Mouse (Mus musculus) forebrain, embryonic 11.5 days (tissue): Measurements from ENCODE around the gene Fbxo46. TPM values are rescaled to one million over a fixed set of nuclear protein-coding genes. Genes with fewer than 3 reads are reported as not detected.

Source experiments
- ATAC-seq: fragments of 200-750 bp; cut with Nextera tagmentation; replicated peaks from 2 replicates; pipeline ENCODE4 v1.8.0; 2017; ENCODE audit warnings: moderate TSS enrichment; ENCODE audit not compliant: low FRiP score
- DNase-seq: peaks from one replicate; pipeline ENCODE4 v3.0.0-alpha.2; 2017; ENCODE audit warnings: low spot score
- H3K27ac ChIP-seq: fragments of 300-500 bp; sonication (generic); 2 replicates; pipeline ENCODE4 v1.5.1; 2014; ENCODE audit warnings: low read depth, low read length
- H3K27me3 ChIP-seq: fragments of 300-500 bp; sonication (generic); 2 replicates; pipeline ENCODE4 v1.6.1; 2014; ENCODE audit warnings: mild to moderate bottlenecking, low read length, mixed read lengths; ENCODE audit not compliant: control insufficient read depth, insufficient read depth
- H3K36me3 ChIP-seq: fragments of 300-500 bp; sonication (generic); 2 replicates; pipeline ENCODE4 v1.6.1; 2014; ENCODE audit warnings: mild to moderate bottlenecking, low read length, moderate library complexity, mixed read lengths; ENCODE audit not compliant: control insufficient read depth, insufficient read depth
- H3K4me1 ChIP-seq: fragments of 300-500 bp; sonication (generic); replicated peaks from 2 replicates; pipeline ENCODE4 v1.6.1; 2014; ENCODE audit warnings: low read length, mixed read lengths; ENCODE audit not compliant: control insufficient read depth, insufficient read depth
- H3K4me2 ChIP-seq: fragments of 300-500 bp; sonication (generic); 2 replicates; pipeline ENCODE4 v1.6.1; 2014; ENCODE audit warnings: low read depth, mild to moderate bottlenecking, low read length, moderate library complexity, mixed read lengths; ENCODE audit not compliant: severe bottlenecking
- H3K4me3 ChIP-seq: fragments of 300-500 bp; sonication (generic); 2 replicates; pipeline ENCODE4 v1.5.1; 2014; ENCODE audit warnings: low read depth, low read length
- H3K9ac ChIP-seq: fragments of 300-500 bp; sonication (generic); 2 replicates; pipeline ENCODE4 v1.6.1; 2014; ENCODE audit warnings: low read length
- H3K9me3 ChIP-seq: fragments of 300-500 bp; sonication (generic); 2 replicates; pipeline ENCODE4 v1.6.1; 2016; ENCODE audit warnings: low read length, mixed read lengths; ENCODE audit not compliant: control insufficient read depth
- WGBS: fragments of 180-500 bp; shearing (Covaris S2); extraction: QIAGEN DNeasy Blood & Tissue Kit; methylation state at CpG from one replicate; pipeline ENCODE4 v1.1.7; 2014; 5-methylcytosine and 5-hydroxymethylcytosine counted together
- microRNA counts: library from miRNA; unstranded; fragments of <30 nt; microRNA quantifications from one replicate; lab custom pipeline; 2015
- microRNA-seq: library from miRNA; unstranded; fragments of <30 nt; microRNA quantifications from one replicate; pipeline ENCODE4, GENCODE M21; 2016; ENCODE audit not compliant: insufficient number of aligned reads
- polyA plus RNA-seq: library from polyadenylated mRNA; unstranded; fragments of >200 nt; fragmentation: Nextera tagmentation; extraction: Ambion mirVana; gene quantifications from 2 replicates; pipeline ENCODE4 v1.2.1, GENCODE M21; 2014

Fbxo46 gene
- polyA plus RNA-seq, 1 experiment from 2014 or later = 13.9 TPM

GRCm38 (mm10) chr7:19179173-19179572 is 59.5 kb downstream of the Fbxo46 start:
- WGBS = under 1% methylated on average over 31 of the region's 32 CpGs
- Histone ChIP-seq H3K27me3 (peaks cover 48% of the 10 kb centered on the region), H3K36me3 (no peaks in the 10 kb centered on the region), H3K4me1 (peaks cover 8% of the 10 kb centered on the region), H3K4me3 (peak overlapping the region; percentile 19), H3K27ac (no peak overlapping the region), H3K9ac (peak overlapping the region; percentile 9; the same call in 1 of the 2 replicates), H3K9me3 (no peaks in the 10 kb centered on the region), H3K4me2 (peak overlapping the region; percentile 50)
- ATAC-seq (0 out of 2 replicates have a peak, but pooled peaks have one; percentile 8), DNase-seq (peak; percentile 88)

- WGBS = 35% methylated on average over 6 of the region's 6 CpGs
- no peak for DNase-seq
- Histone ChIP-seq H3K4me3 (no peak overlapping the region), H3K9me3 (no peaks in the 10 kb centered on the region), H3K4me2 (no peak overlapping the region; the same call in 1 of the 2 replicates), H3K4me1 (peaks cover 8% of the 10 kb centered on the region), H3K36me3 (no peaks in the 10 kb centered on the region), H3K27ac (no peak overlapping the region), H3K9ac (no peak overlapping the region), H3K27me3 (peaks cover 48% of the 10 kb centered on the region)
- no peak for ATAC-seq
These were observed 60.3 kb downstream of the Fbxo46 start for GRCm38 (mm10) chr7:19179936-19180335.

GRCm38 (mm10) chr7:19180862-19181429 is 61.3 kb downstream of the Fbxo46 start:
- H3K9me3 ChIP-seq = no peaks in the 10 kb centered on the region
- DNase-seq = peak; percentile 82
- H3K4me1 ChIP-seq = peaks cover 10% of the 10 kb centered on the region
- H3K9ac ChIP-seq = peak overlapping the region; percentile 59
- H3K27me3 ChIP-seq = peaks cover 41% of the 10 kb centered on the region
- H3K36me3 ChIP-seq = no peaks in the 10 kb centered on the region
- H3K4me3 ChIP-seq = peak overlapping the region; percentile 48
- no peak for ATAC-seq
- no peak overlapping the region for H3K27ac ChIP-seq
- H3K4me2 ChIP-seq = peak overlapping the region; percentile 74
- 2% methylated on average over 25 of the region's 27 CpGs for WGBS

GRCm38 (mm10) chr7:19184250-19184649 is 64.6 kb downstream of the Fbxo46 start:
- H3K4me2 ChIP-seq = no peak overlapping the region
- H3K36me3 ChIP-seq = no peaks in the 10 kb centered on the region
- no peak overlapping the region for H3K4me3 ChIP-seq
- H3K4me1 ChIP-seq = peaks cover 9% of the 10 kb centered on the region
- no peak for DNase-seq
- no peak for ATAC-seq
- no peak overlapping the region for H3K9ac ChIP-seq
- H3K27ac ChIP-seq = peak overlapping the region; percentile 55
- H3K9me3 ChIP-seq = no peaks in the 10 kb centered on the region
- 69% methylated on average over 2 of the region's 2 CpGs for WGBS
- H3K27me3 ChIP-seq = peaks cover 13% of the 10 kb centered on the region

- ATAC-seq = peak; percentile 23; the same call in 1 of the 2 replicates
- no peaks in the 10 kb centered on the region for H3K9me3 ChIP-seq
- no peak overlapping the region for H3K4me3 ChIP-seq
- H3K4me2 ChIP-seq = no peak overlapping the region
- DNase-seq = peak; percentile 73
- no peaks in the 10 kb centered on the region for H3K36me3 ChIP-seq
- peak overlapping the region; percentile 55 for H3K27ac ChIP-seq
- no peak overlapping the region for H3K9ac ChIP-seq
- peaks cover 8% of the 10 kb centered on the region for H3K27me3 ChIP-seq
- WGBS = 85% methylated on average over 6 of the region's 6 CpGs
- H3K4me1 ChIP-seq = peaks cover 5% of the 10 kb centered on the region
These were observed 65.1 kb downstream of the Fbxo46 start for GRCm38 (mm10) chr7:19184758-19185157.

MicroRNAs encoded within 50 kb of the gene (microRNA counts, 519-probe panel; counts per million panel counts)
- microRNA mmu-miR-330 (lab: Ali Mortazavi, UCI) = 31.2 counts per million

Small RNAs within 50 kb of the gene (microRNA-seq; reads per million reads assigned to microRNA genes)
- gene Mir3100 (not detected), gene Mir330 (457 reads per million, percentile 58 among the genes with 10 or more reads in this experiment)

Other genes starting within 250 kb of the Fbxo46 start
- 0.48 and 0.94 TPM in 2 replicates for gene Pglyrp1, start 248.5 kb upstream of the Fbxo46 start, polyA plus RNA-seq
- gene Ccdc61, start 209.4 kb upstream of the Fbxo46 start, polyA plus RNA-seq = 32.2 and 32.6 TPM in 2 replicates
- 6.9 and 8.3 TPM in 2 replicates for gene Nova2, start 194.0 kb upstream of the Fbxo46 start, polyA plus RNA-seq
- gene Nanos2, start 132.5 kb upstream of the Fbxo46 start, polyA plus RNA-seq = not detected in 2 replicates
- 4.6 and 4.7 TPM in 2 replicates for gene Mypop, start 128.6 kb upstream of the Fbxo46 start, polyA plus RNA-seq
- 31.6 and 39.4 TPM in 2 replicates for gene Irf2bp1, start 115.8 kb upstream of the Fbxo46 start, polyA plus RNA-seq
- not detected in 2 replicates for gene Foxa3, start 96.3 kb upstream of the Fbxo46 start, polyA plus RNA-seq
- 31.0 and 39.7 TPM in 2 replicates for gene Sympk, start 95.5 kb upstream of the Fbxo46 start, polyA plus RNA-seq
- gene Rsph6a, start 65.2 kb upstream of the Fbxo46 start, polyA plus RNA-seq = not detected in 2 replicates
- gene Dmwd, start 43.6 kb upstream of the Fbxo46 start, polyA plus RNA-seq = 20.9 and 25.4 TPM in 2 replicates
- 12.4 and 13.8 TPM in 2 replicates for gene Dmpk, start 36.0 kb upstream of the Fbxo46 start, polyA plus RNA-seq
- gene Six5, start 25.3 kb upstream of the Fbxo46 start, polyA plus RNA-seq = 9.9 and 10.8 TPM in 2 replicates
- 1.2 and 1.4 TPM in 2 replicates for gene Gm4969, start 1.5 kb upstream of the Fbxo46 start, polyA plus RNA-seq
- gene Qpctl, start 29.4 kb downstream of the Fbxo46 start, polyA plus RNA-seq = 13.8 and 13.9 TPM in 2 replicates
- 154 and 158 TPM in 2 replicates for gene Snrpd2, start 29.9 kb downstream of the Fbxo46 start, polyA plus RNA-seq
- gene Gipr, start 46.3 kb downstream of the Fbxo46 start, polyA plus RNA-seq = 0.56 and 0.75 TPM in 2 replicates
- 2.0 and 2.1 TPM in 2 replicates for gene Eml2, start 56.6 kb downstream of the Fbxo46 start, polyA plus RNA-seq
- 1.6 and 2.5 TPM in 2 replicates for gene Gpr4, start 92.7 kb downstream of the Fbxo46 start, polyA plus RNA-seq
- 54.1 and 59.8 TPM in 2 replicates for gene Opa3, start 108.5 kb downstream of the Fbxo46 start, polyA plus RNA-seq
- 52.8 and 53.0 TPM in 2 replicates for gene Vasp, start 152.0 kb downstream of the Fbxo46 start, polyA plus RNA-seq
- gene Ppm1n, start 160.2 kb downstream of the Fbxo46 start, polyA plus RNA-seq = 0.44 TPM in 1 of 2 replicates, not detected in the other
- 47.3 and 54.7 TPM in 2 replicates for gene Rtn2, start 162.8 kb downstream of the Fbxo46 start, polyA plus RNA-seq
- not detected in 2 replicates for gene Fosb, start 190.2 kb downstream of the Fbxo46 start, polyA plus RNA-seq
- 94.4 and 100 TPM in 2 replicates for gene Ercc1, start 224.9 kb downstream of the Fbxo46 start, polyA plus RNA-seq
- 23.2 and 24.0 TPM in 2 replicates for gene Cd3eap, start 239.6 kb downstream of the Fbxo46 start, polyA plus RNA-seq
- 5.8 and 6.4 TPM in 2 replicates for gene Ppp1r13l, start 239.9 kb downstream of the Fbxo46 start, polyA plus RNA-seq